Mouse (Mus musculus) CD4-positive helper T cell, adult 2 months (primary cell): Measurements from ENCODE around the gene Spns3.
"Not testable (repeated sequence)": the region's sequence is repeated elsewhere in the genome, so short reads cannot be mapped to it uniquely, and the experiment has no call there.

Experiments used
- DNase-seq: peaks from one replicate; pipeline ENCODE4 v3.0.0-alpha.2; 2012; ENCODE audit warnings: low read depth, missing footprints, low spot score

The Spns3 gene

DNA sequence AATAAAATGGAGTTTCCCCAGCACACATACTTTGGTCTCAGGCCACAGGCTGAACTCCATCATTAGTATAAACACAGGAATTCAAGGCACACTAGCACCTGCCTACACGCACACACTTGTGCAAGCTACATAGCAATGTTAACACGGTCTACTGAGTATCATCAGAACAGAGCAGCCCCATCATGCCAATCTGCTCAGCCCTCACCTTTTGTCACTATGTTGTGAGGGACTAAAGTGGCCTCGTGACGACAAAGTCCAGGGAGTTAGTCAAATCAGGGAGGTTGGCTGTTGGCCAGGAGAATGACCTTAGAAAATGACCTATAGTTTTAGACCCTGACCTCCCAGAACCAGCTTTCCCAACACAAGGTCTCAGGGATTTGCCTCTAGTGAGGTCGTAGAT, 7.8 kb upstream of the Spns3 start:
- DNase-seq = no peak

DNA sequence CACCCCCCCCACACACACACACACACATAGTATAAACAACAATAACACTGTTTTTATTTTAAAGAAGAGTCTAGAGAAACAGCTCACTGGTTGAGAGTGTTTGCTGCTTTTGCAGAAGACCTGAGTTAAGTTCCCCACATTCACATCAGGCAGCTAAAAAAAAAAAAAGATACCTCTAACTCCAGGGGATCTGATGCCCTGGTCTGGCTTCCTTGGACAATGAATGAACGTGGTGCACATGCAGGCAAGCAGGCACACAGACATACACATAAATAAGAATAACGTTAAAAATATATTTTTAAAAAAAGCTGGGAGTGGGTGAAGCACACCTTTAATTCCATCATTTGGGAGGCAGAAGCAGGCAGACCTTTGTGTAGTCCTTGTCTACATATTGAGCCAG, 6.6 kb upstream of the Spns3 start:
- DNase-seq = no peak

DNA sequence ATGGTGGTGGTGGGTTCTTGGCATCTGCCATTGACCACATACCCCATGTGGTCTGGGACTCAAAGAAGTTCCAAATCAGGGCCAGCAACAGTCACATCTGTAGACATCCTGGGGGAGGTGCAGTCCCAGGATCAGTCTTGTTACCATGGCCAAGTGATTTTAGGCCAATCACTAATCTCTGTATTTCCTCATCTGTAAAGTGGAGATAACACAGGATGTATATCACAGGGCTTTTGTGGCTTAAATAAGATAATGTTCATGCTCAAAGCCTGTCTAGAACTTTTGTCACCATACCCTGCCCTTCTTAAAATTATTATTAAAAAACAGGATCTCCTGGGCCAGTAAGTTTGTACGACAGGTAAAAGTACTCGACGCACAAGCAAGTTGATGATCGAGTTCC, 6.2 kb upstream of the Spns3 start:
- no peak for DNase-seq

DNA sequence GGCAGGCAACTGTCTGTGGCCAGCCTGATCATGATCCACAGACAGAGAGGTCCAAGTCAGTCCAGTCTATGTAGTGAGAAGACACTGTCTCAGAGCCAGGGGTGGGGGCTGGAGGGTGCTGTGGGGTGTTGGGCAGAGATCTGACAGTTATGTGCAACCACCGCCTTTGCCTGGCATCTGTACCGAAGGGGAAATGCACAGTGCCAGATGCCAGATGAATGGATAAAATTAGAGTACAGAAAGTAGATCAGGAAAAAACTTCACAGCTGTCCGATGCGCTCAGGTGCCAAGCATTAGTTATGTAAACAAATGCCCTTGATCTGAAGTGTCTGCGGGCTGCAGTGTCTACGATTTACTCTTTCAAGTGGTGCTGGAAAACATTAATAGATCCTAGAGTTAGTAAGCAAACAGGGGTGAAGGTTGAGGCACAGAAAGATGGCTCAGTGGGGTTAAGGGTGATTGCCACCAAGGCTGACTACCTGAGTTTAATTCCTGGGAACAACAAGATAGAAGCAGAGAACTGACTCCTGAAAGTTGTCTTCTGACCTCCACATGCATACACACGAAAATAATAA, 1.3 kb upstream of the Spns3 start:
- no peak for DNase-seq

DNA sequence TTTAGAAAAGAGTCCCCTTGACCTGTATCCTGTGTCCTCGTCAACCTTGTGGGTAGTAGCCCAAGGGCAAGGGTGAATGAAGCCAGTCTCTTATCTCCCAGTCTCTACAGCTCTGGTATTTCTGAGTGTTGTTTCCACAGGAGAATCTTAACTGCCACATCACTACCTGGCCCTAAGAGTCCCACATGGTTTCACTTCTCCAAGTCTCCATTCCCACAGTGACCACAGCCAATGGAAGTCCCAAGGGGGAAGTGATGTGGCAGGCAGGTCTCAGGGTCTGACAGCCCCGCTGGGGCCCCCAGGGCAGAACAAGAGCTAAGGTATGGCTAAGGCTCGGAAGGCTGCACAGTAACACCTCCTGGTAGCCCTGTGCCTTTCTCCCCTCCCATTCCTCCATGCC, 3.1 kb downstream of the Spns3 start:
- no peak for DNase-seq

DNA sequence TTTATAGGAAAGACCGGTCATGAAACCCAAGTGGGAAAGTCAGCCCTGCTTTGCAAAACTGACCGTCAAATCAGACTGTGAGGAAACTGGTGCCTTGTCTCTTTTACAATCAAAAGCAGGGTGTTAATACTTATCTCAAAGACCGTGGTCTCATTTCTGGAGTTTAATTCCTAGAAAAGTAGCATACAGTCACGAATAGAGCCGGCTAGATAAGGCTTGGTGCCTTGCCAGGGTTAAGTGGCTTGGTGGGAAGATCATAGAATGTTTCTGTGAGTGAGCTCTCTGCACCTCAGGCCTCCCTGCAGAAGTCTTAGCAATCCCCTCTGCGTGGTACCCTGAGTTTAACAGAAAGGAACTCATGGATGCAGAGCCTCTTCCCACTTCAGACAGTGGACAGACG, 5.6 kb downstream of the Spns3 start:
- DNase-seq = no peak

DNA sequence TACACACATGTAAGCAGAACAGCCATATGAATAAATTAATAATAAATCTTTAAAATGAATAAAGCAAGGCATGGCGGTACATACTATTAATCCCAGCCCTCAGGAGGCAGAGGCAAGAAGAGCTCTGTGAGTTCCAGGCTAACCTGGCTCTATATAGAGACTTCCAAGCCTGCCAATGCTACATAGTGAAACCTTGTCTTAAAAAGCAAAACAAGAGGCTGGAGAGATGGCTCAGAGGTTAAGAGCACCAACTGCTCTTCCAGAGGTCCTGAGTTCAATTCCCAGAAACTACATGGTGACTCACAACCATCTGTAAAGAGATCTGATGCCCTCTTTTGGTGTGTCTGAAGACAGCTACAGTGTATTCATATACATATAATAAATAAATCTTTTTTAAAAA, 6.6 kb downstream of the Spns3 start:
- DNase-seq = not testable (repeated sequence)

DNA sequence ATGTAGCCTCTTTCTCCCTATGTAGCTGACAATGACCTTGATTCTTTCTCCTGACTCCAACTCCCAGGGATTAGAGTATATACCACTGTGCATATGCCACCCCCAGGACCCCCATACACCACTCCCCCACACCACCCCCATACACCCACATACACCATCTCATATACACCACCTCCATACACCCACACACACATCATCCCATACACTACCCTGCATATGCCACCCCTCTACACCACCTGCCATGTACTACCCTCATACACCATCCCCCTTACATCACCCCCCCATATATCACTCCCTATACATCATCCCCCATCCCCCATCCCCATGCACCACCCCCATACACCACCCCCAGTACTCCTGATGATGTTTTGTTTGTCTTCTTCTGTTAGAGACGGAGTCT, 7.7 kb downstream of the Spns3 start:
- DNase-seq = no peak

DNA sequence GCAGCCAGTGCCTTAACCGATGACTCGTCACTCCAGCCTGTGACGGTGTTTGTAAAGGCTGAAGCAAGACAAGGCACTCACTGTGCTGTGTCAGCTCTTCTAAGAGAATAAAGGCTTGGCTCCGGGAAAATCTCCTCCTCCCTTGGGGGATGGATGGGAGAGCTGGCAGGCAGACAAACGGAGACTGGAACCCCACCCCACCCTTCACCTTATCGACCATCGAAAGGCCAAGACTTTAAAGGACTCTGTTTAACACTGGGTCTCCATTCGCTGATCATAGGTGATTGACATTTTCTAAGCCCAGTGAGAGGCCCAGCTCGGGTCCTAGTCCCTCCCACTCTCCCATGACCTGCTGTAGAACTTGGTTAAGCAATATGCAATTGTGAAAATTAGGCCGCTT, 8.4 kb downstream of the Spns3 start:
- no peak for DNase-seq

DNA sequence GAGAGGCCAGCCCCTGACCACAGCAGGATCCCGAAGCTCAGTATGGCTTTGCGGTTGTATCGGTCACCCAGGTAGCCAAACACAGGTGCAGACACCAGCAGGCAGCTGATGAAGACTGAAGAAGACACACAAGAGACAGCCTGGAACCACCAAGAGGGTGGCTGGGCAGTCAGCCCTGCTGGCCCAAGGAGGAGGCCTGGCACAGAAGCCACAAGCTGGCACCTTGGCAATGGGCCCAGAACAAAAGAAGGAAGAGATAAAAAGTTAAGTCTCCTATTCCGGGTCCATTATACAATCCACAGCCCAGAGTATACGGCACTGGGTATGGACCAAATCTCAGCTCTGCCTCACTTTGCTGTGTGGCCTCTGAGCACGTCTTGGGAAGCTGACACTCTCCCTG, 9.9 kb downstream of the Spns3 start:
- DNase-seq = no peak

DNA sequence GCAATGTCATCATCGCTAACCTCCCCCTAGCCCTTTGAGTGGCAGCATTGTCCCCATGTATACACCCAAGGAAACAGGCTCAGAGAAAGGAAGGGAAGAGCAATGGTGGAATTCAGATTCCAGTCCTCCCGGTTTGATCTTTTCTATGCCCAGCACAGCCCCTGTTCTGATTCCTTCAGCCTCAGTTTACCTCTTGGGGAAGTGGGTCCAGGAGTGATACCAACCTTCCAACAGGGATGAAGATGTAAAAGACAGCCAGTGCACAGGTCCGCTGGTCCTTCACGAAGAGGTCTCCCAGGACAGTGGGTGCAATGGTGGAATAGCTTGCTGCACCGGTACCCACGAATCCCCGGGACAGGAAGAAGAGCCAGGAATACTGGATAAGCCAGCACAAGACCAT, 11.5 kb downstream of the Spns3 start:
- DNase-seq = no peak

DNA sequence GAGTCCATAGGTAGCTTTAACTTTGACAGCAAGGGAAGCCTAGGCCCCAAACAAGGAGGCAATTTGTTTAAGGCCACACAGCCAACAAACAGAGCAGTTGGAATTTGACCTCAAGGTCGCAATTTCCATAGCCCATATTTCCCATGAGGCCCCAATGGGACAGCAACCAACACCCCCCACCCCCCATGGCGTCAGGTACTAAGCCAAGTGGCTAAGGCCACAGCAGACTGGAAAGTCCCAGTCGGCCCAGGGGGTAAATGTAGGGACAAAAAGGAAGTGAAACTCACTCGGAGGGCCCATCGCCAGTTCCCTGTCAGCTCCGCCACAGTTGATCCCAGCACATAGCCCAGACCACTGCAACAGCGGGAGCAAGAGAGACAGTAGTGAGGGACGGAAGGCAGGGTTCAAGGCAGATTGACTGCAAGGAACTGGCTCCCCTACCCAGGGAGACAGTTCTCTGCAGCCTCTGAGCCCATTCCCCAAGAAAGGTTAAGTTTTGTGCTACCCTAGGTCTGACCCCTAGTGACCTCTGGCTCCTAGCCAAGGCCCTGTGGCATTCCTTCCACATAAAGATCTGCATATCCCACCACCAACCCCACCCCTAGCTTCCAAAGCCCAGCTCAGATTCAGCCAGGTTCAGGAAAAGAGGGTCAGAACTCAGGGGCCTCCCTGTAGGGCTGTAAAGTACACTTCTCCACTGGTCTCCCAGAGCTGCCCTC, 12.1 kb downstream of the Spns3 start:
- DNase-seq = no peak

DNA sequence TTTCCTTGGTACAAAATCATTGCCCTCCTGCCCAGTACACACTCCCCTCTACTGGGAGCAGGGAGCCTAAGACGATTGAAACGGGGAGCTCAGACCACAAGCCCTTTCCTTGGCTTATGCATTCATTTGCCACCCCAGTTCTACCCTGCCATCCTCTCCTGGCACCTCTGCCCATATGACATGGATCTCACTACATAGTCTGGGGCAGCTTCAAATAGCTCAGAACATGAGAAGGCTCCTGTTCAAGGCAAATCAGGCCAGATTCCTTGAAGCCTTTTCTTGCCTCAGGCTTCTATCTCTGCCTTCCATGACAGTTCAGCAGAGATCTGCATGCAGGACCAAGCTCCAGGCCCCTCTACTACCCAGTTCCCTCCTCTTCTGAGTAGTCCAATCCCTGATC, 12.8 kb downstream of the Spns3 start:
- DNase-seq = no peak

DNA sequence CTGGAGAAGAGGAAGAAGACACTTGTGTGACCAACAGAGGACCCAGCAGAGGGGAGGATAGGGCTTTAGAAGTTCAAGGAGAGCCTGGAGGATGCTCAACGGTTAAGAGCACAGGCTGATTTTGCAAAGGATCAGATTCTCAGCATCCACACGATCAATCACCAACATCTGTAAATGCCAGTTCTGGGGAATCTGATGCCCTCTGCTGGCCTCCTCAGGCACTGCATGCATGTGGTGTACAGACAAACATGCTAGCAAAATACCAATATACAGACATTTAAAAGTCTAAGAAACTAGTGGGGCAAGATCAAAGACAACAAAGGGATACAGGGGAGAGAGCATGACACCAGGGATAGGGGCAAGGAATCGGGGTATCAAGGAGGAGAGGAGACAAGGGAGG, 14.8 kb downstream of the Spns3 start:
- peak; percentile 10 for DNase-seq

DNA sequence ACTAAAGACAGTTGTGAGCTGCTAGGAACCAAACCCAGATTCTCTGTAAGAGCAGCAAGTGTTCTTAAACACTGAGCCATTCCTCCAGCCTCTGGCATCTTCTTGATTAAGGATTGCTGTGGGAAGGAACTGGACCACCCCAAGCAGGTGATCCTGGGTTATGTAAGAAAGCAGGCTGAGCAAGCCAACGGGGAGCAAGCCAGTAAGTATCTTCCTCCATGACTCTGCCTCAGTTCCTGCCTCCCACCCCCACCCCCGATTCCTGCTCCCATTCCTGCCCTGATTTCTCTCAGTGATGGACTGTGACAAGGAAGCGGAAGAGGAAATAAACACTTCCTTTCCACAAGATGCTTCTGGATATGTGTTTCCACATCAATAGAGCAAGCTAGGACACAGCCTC, 17.4 kb downstream of the Spns3 start:
- no peak for DNase-seq

DNA sequence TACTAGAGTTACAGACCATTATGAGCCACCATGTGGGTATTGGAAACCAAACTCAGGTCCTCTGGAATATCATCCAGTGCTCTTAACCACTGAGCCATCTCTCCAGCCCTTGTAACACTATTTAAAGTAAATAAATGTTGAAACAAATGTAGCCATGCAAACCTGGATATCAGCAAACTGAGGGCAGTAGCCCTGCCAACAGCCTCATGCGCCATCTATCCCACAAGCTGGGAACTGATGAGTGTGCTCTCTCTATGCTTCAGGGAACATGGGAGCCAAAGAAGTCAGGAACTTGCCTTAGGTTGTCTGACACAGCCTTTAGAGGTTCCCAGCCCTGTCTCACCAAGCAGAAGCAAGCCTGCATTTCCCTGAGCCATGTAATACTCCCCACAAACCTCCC, 18.7 kb downstream of the Spns3 start:
- DNase-seq = no peak

DNA sequence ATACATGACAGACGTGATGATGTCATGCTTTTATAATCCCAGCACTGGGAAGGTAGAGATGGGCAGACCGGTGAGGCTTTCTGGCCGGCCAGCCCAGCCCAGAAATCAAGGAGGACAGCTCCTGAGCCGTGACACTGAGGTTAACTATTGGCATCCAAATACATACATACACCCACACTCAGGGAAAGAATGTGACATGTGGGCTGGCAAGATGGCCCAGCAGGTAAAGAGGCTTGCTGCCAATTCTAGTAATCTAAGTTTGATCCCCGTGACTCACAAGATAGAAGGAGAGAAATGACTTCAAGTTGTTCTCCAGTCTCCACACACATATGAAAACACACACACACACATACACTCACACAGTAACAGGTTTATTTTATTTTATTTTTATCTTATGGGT, 19.2 kb downstream of the Spns3 start:
- DNase-seq = no peak

DNA sequence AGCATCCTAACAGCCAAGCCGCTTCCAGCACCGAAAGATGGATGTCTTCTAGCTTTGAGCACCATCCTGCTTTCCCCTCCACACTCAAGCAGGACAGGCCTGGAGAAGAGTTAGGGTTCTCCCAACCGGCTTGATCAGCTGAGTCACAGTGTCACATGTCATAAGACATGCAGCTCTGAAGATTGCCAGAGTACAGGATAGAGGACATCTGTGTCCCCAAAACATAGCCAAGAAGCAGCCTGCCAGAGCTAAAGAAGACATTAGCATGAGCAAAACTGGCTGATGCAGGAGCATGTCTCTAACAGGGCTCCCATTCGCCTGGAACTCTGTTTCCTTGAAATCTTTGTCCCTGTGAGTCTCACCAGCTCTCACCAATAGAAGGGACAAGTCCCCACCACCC, 24.1 kb downstream of the Spns3 start:
- no peak for DNase-seq

DNA sequence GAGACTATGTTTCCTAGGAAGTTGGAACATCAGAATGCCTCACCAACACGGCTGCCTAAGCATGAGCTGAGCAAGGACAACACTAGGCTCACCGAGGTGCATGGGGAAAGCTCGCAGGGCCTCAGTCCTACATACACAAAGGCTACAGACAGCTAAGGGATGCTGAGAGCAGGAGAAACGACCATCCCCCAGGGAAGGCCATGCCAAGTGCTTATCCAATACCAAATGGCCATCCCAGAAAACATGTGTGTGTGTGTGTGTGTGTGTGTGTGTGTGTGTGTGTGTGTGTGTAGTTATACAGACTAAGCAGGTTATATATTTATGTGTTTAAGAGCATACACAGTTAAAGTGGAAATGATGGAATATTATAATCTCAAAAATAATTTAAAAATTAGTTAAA, 26.6 kb downstream of the Spns3 start:
- no peak for DNase-seq

DNA sequence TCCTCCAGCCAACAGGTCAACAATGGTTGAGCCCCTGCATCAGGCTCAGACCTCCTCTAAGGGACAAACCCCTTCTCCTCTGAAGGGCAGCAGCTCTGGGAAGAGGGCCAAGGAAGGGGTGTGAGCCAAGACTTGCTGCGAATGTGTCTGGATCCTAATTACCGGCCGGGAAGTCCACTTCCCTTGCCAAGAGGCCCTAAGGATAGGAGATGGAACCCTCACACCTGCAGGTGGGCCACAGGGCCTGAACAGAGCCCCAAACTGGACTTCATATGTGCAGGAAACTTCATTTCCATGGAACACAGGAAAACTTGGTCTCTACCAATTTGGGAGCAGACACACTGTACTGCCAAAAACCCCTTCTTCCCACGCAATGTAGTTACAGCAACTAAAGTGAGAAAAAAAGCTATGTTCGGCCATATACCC, 27.7 kb downstream of the Spns3 start:
- DNase-seq = no peak

DNA sequence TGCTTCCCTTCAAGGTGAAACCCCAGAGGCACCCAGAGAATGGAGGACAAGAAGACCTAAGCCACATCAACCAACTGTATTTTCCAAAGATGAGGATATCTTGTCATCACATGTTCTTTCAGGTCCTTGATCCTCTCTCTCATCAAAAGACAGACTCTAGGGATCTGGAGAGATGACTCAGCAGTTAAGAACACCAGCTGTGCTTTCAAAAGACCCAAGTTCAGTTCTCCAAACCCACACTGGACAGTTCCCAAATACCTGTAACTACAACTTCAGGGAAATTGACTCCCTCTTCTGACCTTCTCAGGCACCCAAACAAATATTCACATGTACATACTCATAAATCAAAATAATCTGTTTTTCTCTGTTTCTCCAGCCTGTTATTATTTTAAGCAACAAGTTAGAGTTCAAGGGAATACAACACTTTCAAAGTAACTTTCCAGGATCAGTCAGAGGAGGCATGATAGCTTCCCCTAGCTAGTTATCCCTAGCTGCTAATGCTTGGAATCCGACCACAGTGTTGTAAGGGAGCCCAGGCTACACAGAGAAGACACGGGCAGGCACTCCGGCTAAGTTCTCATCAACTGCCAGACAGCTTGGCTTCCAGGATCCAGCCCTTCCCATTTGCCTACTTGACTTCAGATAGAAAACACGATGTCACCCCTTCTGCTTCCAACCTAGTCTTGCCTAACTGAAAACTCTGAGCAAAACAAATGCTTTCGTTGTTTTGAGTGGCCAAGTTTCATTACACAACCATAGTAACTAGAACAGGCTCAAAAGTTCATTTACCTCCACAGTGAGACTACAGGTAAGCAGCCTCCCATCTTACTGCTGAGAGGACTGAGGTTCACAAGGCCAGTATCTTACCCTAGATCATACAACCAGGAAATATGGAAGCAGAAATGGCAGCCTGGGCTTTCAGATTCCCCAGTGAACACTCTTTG, 28.4 kb downstream of the Spns3 start:
- DNase-seq = no peak

DNA sequence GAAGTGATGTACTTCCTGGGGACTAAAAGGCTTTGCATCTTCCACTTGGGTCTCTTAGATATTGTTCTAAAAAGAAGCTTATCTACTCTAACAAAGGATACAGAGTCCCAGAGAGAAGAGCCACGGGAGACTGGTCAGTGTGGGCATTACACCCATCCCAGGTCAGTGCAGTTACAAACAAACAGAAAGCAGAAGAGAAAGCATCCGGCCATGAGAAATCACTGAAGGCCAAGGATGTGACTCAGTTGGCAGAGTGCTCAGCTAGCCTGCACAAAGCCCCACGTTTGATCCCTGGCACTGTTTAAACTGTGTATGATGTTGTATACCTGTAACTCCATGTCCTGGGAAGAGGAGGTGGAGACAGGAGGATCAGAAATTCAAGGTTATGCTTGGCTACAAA, 30.4 kb downstream of the Spns3 start:
- no peak for DNase-seq

DNA sequence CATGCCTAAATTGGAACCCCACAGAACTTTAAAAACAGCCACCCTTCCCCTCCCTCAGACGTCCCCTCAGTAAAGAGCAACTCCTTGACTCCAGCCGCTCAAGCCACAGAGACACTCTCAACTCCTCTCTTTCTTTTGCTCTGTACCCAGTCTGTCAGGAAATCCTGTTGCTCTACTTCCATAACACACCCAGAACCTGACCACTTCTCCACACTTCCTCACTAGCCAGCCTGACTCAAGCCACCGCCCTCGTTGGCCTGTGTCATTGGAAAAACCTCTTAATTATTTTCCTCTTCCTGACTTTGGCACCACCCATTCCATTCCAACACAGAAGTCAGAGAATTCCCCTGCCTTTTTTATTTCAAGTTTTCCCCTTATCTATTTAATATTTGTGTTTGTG, 31.1 kb downstream of the Spns3 start:
- DNase-seq = no peak
